Mouse (Mus musculus) liver, embryonic 13.5 days (tissue): Measurements from ENCODE around the gene Fads6. TPM values are rescaled to one million over a fixed set of nuclear protein-coding genes. Genes with fewer than 3 reads are reported as not detected.

Source experiments
- ATAC-seq: fragments of 200-750 bp; cut with Nextera tagmentation; 2 replicates; pipeline ENCODE4 v1.8.0; 2017; ENCODE audit warnings: low read depth, mild to moderate bottlenecking, moderate number of reproducible peaks, moderate library complexity
- DNase-seq: peaks from one replicate; pipeline ENCODE4 v3.0.0; 2022
- H3K27ac ChIP-seq: fragments of 300-500 bp; sonication (generic); 2 replicates; pipeline ENCODE4 v1.5.1; 2015; ENCODE audit warnings: moderate library complexity, mild to moderate bottlenecking, inconsistent platforms
- H3K27me3 ChIP-seq: fragments of 300-500 bp; sonication (generic); 2 replicates; pipeline ENCODE4 v1.6.1; 2015; ENCODE audit warnings: mild to moderate bottlenecking, inconsistent platforms
- H3K36me3 ChIP-seq: fragments of 300-500 bp; sonication (generic); 2 replicates; pipeline ENCODE4 v1.6.1; 2015; ENCODE audit warnings: mild to moderate bottlenecking, inconsistent platforms
- H3K4me1 ChIP-seq: fragments of 300-500 bp; sonication (generic); replicated peaks from 2 replicates; pipeline ENCODE4 v1.6.1; 2015; ENCODE audit warnings: inconsistent platforms
- H3K4me2 ChIP-seq: fragments of 300-500 bp; sonication (generic); 2 replicates; pipeline ENCODE4 v1.6.1; 2015; ENCODE audit warnings: inconsistent platforms, mild to moderate bottlenecking, moderate library complexity
- H3K4me3 ChIP-seq: fragments of 300-500 bp; sonication (generic); replicated peaks from 2 replicates; pipeline ENCODE4 v1.5.1; 2015; ENCODE audit warnings: mild to moderate bottlenecking, inconsistent platforms
- H3K9ac ChIP-seq: fragments of 300-500 bp; sonication (generic); 2 replicates; pipeline ENCODE4 v1.6.1; 2015; ENCODE audit warnings: mild to moderate bottlenecking, inconsistent platforms
- H3K9me3 ChIP-seq: fragments of 300-500 bp; sonication (generic); replicated peaks from 2 replicates; pipeline ENCODE4 v1.6.1; 2016; ENCODE audit warnings: inconsistent platforms
- WGBS: fragments of 180-500 bp; shearing (Covaris S2); methylation state at CpG from one replicate; pipeline ENCODE4 v1.1.7; 2015; ENCODE audit not compliant: insufficient replicate concordance; 5-methylcytosine and 5-hydroxymethylcytosine counted together
- polyA plus RNA-seq: library from polyadenylated mRNA; unstranded; fragments of >200 nt; fragmentation: Nextera tagmentation; extraction: Ambion mirVana; gene quantifications from 2 replicates; pipeline ENCODE4 v1.2.1, GENCODE M21; 2015

The Fads6 gene
- polyA plus RNA-seq, 1 experiment from 2014 or later = 2.0 TPM

DNA sequence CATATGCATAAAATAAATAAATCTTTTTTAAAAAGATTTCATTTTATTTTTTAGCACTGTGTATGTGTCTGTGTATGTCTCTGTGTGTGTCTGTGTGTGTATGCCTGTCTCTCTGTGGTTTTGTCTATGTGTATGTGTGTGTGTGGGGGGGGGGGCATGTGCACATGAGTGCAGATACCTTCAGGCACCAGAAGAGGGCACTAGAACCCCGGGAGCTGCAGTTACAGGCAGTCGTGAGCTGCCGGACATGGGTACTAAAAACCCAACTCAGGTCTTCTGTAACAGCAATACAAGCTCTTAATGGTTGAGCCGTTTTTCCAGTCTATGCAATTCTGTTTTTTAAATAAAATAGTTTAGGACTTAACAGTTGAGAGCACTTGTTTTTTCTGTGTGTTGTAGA lies 3.3 kb upstream of the Fads6 start:
- 72% methylated on average over 4 of the region's 4 CpGs for WGBS
- H3K27me3 ChIP-seq = peaks cover 42% of the 10 kb centered on the region
- no peak overlapping the region for H3K27ac ChIP-seq
- no peak overlapping the region for H3K4me2 ChIP-seq
- DNase-seq (no peak), ATAC-seq (no peak)
- peaks cover 6% of the 10 kb centered on the region; the same call in 1 of the 2 replicates for H3K4me1 ChIP-seq
- no peak overlapping the region for H3K4me3 ChIP-seq
- H3K9ac ChIP-seq = no peak overlapping the region
- H3K9me3 ChIP-seq = no peaks in the 10 kb centered on the region
- H3K36me3 ChIP-seq = no peaks in the 10 kb centered on the region

DNA sequence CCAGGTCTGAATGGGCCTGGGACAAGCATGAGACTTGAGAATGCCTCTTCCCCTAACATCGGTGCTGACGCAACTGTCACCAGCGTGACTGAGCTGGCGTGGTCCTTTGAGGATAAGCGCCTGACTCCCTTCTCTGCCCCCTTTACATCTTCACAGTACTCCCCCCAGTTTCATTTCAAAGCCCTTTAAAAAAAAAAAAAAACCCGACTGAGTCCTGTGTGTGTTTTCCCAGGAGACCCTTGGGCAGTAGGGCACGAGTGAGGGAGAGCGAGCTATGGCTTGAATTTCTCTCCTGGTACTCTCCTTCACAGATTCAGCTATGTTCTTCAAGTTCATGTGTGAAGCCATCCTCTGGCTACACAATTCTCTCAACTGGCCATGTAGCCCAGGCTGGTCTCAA lies 697 bp upstream of the Fads6 start:
- H3K27ac ChIP-seq = no peak overlapping the region
- peaks cover 38% of the 10 kb centered on the region for H3K27me3 ChIP-seq
- no peak overlapping the region for H3K4me2 ChIP-seq

DNA sequence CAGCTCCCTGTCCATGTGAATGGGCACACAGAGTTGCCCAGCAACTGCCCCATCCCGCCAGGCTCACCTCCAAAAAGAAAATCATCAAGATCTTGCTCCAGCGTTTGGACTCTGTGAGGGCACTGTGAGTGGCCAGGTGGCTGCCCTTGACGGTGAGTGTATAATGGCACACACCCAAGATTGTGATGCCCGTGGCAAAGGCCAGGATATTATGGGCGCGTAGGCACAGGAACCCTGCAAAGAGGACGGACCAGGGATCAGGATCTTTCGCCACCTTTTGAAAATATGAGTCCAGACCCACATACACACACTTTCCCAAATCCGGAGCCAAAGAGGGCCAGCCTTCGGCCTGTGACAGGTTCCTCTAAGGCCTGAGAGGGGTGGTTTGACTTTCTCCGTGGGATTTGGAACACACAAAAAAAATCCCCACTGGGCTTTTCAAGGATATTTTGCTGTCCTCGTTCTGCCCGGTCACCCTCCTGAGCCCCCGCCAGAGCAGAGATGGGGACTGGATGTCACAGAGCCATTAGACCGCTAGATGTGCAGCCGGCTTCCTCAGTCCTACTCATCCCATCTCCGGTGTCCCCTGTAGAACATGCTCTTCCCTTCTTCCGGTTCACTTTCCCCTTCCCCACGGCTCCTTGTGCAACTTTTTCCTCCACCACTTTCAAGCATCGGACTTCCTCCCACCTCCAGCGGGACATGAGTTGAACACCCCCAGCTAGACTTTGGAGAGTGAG lies 822 bp downstream of the Fads6 start:
- ATAC-seq = no peak
- no peaks in the 10 kb centered on the region for H3K9me3 ChIP-seq
- WGBS = 51% methylated on average over 21 of the region's 21 CpGs
- peak overlapping the region; percentile 58 for H3K9ac ChIP-seq
- H3K27me3 ChIP-seq = peaks cover 38% of the 10 kb centered on the region
- no peak for DNase-seq
- peak overlapping the region; percentile 48 for H3K4me3 ChIP-seq
- peaks cover 19% of the 10 kb centered on the region; the same call in 1 of the 2 replicates for H3K4me1 ChIP-seq
- H3K27ac ChIP-seq = peak overlapping the region; percentile 39
- H3K36me3 ChIP-seq = peaks cover 4% of the 10 kb centered on the region; the same call in 1 of the 2 replicates
- peak overlapping the region; percentile 56 for H3K4me2 ChIP-seq

More for the DNA sequence above, 697 bp upstream of the Fads6 start:
- DNase-seq (no peak), ATAC-seq (no peak)
- WGBS = 50% methylated on average over 8 of the region's 8 CpGs
- Histone ChIP-seq H3K4me3 (no peak overlapping the region), H3K9ac (no peak overlapping the region), H3K9me3 (no peaks in the 10 kb centered on the region), H3K36me3 (peaks cover 4% of the 10 kb centered on the region; the same call in 1 of the 2 replicates), H3K4me1 (peaks cover 11% of the 10 kb centered on the region; the same call in 1 of the 2 replicates)

DNA sequence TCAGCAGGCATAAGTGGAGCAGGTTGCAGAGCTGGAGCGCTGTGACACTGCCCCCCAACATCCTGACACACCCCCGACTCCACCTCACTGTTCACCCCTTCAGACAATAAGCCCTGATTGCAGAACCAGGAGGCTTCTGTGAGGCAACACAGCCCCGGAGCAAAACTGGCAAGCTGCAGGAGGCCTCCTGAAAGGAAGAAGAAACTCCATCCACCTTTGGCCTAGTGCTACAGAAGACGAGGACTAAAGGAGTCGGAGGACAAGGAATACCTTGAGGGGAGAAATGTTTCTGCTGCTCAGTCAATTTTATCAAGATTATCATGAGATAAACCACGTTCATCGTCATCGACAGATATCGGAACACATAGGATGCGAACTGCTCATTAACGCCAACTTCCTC lies 1.5 kb downstream of the Fads6 start:
- ATAC-seq = no peak
- H3K4me2 ChIP-seq = peak overlapping the region; percentile 56
- peaks cover 24% of the 10 kb centered on the region for H3K4me1 ChIP-seq
- H3K9ac ChIP-seq = no peak overlapping the region
- H3K9me3 ChIP-seq = no peaks in the 10 kb centered on the region
- no peak overlapping the region for H3K27ac ChIP-seq
- 77% methylated on average over 11 of the region's 11 CpGs for WGBS
- H3K36me3 ChIP-seq = peaks cover 4% of the 10 kb centered on the region; the same call in 1 of the 2 replicates
- no peak for DNase-seq
- peak overlapping the region; percentile 48; the same call in 1 of the 2 replicates for H3K4me3 ChIP-seq
- H3K27me3 ChIP-seq = peaks cover 38% of the 10 kb centered on the region

DNA sequence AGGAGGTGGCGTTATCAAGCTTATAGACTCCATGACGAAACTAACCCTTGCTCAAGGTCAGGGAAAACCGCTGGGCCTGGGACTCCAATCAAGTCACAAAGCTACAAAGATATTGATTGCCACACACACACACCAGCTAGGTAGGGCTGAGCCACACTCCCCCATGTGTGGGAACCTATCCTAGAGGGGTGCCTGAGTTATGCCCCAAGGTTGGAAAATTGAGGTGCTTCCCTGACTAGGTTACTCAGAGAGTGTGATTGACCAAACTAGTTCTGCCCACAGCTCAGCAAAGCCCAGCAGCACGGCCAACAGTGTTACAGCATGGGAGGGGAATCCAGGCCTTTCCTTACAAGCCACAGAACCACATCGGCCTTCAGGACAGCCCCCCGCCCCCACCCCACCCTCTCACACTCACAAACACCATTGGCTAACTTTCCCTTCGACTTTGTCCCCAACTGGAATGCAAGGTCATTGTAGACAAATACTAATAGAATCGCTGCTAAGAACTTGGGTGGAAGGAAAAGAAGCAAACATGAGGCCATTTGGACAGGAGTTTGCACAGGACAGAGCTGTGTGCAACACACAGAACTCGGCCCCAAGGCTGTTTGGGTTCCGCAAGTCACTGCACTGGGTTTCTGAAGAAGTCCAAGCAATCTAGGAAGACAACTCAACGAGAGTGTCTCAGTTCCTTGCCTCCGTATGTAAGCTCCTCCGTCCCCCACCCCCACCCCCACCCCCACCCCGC lies 4.7 kb downstream of the Fads6 start:
- DNase-seq (no peak), ATAC-seq (peak; percentile 55)
- 44% methylated on average over 14 of the region's 14 CpGs for WGBS
- Histone ChIP-seq H3K4me1 (peaks cover 30% of the 10 kb centered on the region), H3K27me3 (peaks cover 27% of the 10 kb centered on the region), H3K9ac (no peak overlapping the region), H3K27ac (peak overlapping the region; percentile 78), H3K36me3 (peaks cover 4% of the 10 kb centered on the region; the same call in 1 of the 2 replicates), H3K4me3 (no peak overlapping the region), H3K4me2 (0 out of 2 replicates have a peak overlapping the region, but pooled peaks have one; percentile 26), H3K9me3 (no peaks in the 10 kb centered on the region)

DNA sequence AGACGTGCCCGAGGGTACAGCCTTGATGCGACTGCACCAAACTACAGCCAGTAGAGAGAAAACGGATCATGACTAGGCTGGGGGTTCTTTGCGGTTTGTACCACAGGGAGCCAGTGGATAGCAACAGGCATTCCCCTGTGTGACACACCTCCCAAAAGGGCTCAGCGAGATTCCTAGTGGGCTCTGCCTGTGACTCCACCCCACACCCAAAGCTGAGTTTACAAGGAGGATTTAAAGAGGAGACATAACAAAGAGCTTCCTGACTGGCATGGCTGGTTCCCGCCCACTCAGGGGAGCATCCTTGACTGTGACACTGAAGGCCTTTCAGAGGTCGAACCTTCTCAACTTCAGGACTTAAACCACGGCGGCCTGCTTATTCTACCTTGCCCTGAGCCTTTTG lies 6.0 kb downstream of the Fads6 start:
- 58% methylated on average over 10 of the region's 10 CpGs for WGBS
- no peaks in the 10 kb centered on the region for H3K9me3 ChIP-seq
- H3K27ac ChIP-seq = peak overlapping the region; percentile 40
- ATAC-seq (no peak), DNase-seq (no peak)
- H3K4me2 ChIP-seq = no peak overlapping the region
- H3K4me3 ChIP-seq = no peak overlapping the region
- H3K36me3 ChIP-seq = peaks cover 4% of the 10 kb centered on the region; the same call in 1 of the 2 replicates
- peaks cover 14% of the 10 kb centered on the region for H3K27me3 ChIP-seq
- H3K9ac ChIP-seq = no peak overlapping the region
- H3K4me1 ChIP-seq = peaks cover 24% of the 10 kb centered on the region

DNA sequence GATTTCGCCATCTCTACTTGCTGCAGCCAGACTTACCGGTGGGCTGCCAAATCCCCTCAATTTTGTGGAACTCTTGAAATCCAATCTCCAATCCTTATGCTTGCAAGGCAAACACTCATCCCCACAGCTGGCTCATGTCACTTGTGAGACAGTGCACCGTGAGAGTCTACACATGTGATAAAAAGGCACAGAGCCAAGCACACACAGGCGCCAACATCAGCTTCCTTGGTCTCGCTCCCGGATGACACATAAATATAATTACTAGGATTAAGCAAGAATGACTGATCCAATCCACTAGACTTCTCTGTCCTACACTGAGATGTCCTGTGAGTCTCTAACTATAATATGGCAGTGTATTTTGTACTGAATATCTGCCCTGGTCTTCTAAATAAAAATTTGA lies 6.5 kb downstream of the Fads6 start:
- peak overlapping the region; percentile 40; the same call in 1 of the 2 replicates for H3K27ac ChIP-seq
- peaks cover 24% of the 10 kb centered on the region for H3K4me1 ChIP-seq
- no peak overlapping the region for H3K4me3 ChIP-seq
- no peaks in the 10 kb centered on the region for H3K9me3 ChIP-seq
- H3K9ac ChIP-seq = no peak overlapping the region
- 72% methylated on average over 6 of the region's 6 CpGs for WGBS
- H3K4me2 ChIP-seq = no peak overlapping the region
- ATAC-seq = no peak
- no peak for DNase-seq
- peaks cover 4% of the 10 kb centered on the region; the same call in 1 of the 2 replicates for H3K36me3 ChIP-seq
- H3K27me3 ChIP-seq = peaks cover 8% of the 10 kb centered on the region; the same call in 1 of the 2 replicates

DNA sequence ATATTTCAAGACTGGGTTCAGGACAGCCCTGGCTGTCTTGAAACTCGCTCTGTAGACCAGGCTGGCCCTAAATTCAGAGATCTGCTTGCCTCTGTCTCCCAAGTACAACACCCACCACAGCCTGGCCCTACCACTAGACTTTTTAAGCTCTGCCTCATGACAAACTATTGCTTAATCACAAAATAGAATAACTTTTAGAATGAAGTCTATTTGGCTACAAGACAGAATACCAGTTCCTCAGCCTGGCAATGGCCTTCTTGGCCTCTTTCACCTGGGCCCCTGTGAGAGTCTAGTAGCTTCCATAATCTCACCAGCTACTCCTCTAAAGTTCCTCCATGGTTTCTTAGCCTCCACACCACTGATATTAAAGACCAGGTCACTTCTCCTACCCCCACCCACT lies 7.1 kb downstream of the Fads6 start:
- no peak for ATAC-seq
- peaks cover 4% of the 10 kb centered on the region; the same call in 1 of the 2 replicates for H3K36me3 ChIP-seq
- no peaks in the 10 kb centered on the region for H3K9me3 ChIP-seq
- H3K27me3 ChIP-seq = 0 out of 2 replicates have a peak, but pooled peaks cover 4% of the 10 kb centered on the region
- H3K27ac ChIP-seq = no peak overlapping the region
- no peak overlapping the region for H3K4me2 ChIP-seq
- no peak overlapping the region for H3K4me3 ChIP-seq
- no peak overlapping the region for H3K9ac ChIP-seq
- peaks cover 24% of the 10 kb centered on the region for H3K4me1 ChIP-seq
- no peak for DNase-seq
- 69% methylated on average over 1 of the region's 1 CpGs for WGBS

DNA sequence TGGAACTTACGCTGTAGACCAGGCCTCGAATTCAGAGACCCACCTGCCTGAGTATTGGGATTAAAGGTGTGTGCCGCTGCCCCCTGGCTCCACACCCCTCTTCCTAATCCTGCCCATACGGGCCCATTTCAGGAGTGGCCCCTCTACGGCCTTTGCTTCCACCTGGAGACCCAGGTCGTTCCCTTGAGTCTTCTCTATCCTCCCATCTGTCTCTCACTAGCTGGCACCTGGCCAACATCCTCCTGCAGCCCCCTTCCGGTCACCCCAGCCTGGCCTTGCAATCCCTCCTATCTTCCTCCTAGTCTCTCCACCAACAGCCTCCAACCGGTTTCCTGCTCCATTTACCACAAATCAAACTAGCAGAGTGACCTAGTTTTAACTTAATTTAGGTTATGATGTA lies 7.6 kb downstream of the Fads6 start:
- Histone ChIP-seq H3K4me1 (peaks cover 24% of the 10 kb centered on the region), H3K27ac (no peak overlapping the region), H3K9ac (no peak overlapping the region), H3K9me3 (no peaks in the 10 kb centered on the region), H3K4me2 (no peak overlapping the region), H3K27me3 (0 out of 2 replicates have a peak, but pooled peaks cover 4% of the 10 kb centered on the region), H3K4me3 (no peak overlapping the region), H3K36me3 (peaks cover 4% of the 10 kb centered on the region; the same call in 1 of the 2 replicates)
- DNase-seq = no peak
- ATAC-seq = no peak
- WGBS = 66% methylated on average over 8 of the region's 8 CpGs

DNA sequence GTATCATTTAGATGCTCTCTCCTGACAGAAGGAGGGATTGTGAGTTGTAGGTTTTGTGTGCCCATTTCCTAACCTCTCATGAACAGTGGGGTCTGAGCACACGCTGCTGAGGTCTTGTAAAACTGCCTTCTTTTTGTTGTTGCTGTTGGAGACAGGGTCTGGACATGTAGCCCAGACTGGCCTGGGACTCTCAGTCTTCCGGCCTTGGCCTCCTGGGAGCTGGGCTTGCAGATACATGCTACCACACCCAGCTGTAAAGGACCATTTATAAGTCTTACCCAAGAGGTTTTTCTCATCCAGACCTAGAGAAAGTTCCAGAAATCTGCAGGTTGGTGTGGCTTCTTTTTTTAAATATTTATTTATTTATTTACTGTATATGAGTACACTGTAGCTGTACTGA lies 9.2 kb downstream of the Fads6 start:
- Histone ChIP-seq H3K4me1 (peaks cover 19% of the 10 kb centered on the region), H3K9me3 (no peaks in the 10 kb centered on the region), H3K27me3 (no peaks in the 10 kb centered on the region), H3K36me3 (no peaks in the 10 kb centered on the region), H3K9ac (no peak overlapping the region), H3K4me2 (no peak overlapping the region), H3K27ac (no peak overlapping the region), H3K4me3 (no peak overlapping the region)
- WGBS = 65% methylated on average over 2 of the region's 2 CpGs
- DNase-seq (no peak), ATAC-seq (no peak)

DNA sequence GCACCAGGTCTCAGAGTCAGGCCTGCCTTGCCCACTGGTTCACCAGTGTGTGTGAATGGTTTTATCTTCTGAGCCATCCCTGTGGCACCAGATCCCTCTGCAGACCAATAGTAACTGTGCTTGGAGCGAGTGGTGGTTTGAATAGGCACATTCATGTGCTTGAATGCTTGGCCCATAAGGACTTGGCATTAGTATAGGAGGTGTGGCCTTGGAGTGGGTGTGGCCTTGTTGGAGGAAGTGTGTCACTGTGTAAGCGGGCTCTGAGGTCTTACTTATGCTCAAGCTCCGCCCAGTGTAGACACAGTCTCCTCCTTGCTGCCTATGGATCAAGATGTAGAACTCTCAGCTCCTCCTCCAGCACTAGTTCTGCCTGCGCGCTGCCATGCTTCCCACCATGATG lies 10.1 kb downstream of the Fads6 start:
- H3K36me3 ChIP-seq = no peaks in the 10 kb centered on the region
- no peak for ATAC-seq
- no peaks in the 10 kb centered on the region for H3K9me3 ChIP-seq
- no peak overlapping the region for H3K27ac ChIP-seq
- H3K4me1 ChIP-seq = peaks cover 18% of the 10 kb centered on the region
- H3K4me2 ChIP-seq = no peak overlapping the region
- no peaks in the 10 kb centered on the region for H3K27me3 ChIP-seq
- 73% methylated on average over 5 of the region's 5 CpGs for WGBS
- H3K4me3 ChIP-seq = no peak overlapping the region
- H3K9ac ChIP-seq = no peak overlapping the region
- no peak for DNase-seq
